Mouse (Mus musculus) neural tube, embryonic 15.5 days (tissue): Measurements from ENCODE around the gene Sppl2c. TPM values are rescaled to one million over a fixed set of nuclear protein-coding genes. Genes with fewer than 3 reads are reported as not detected.

Source experiments
- ATAC-seq: fragments of 200-750 bp; cut with Nextera tagmentation; 2 replicates; pipeline ENCODE4 v1.8.0; 2017; ENCODE audit warnings: mild to moderate bottlenecking, moderate TSS enrichment, moderate library complexity; ENCODE audit not compliant: low FRiP score
- H3K27ac ChIP-seq: fragments of 300-500 bp; sonication (generic); replicated peaks from 2 replicates; pipeline ENCODE4 v1.5.1; 2015; ENCODE audit warnings: mild to moderate bottlenecking, inconsistent platforms
- H3K27me3 ChIP-seq: fragments of 300-500 bp; sonication (generic); replicated peaks from 2 replicates; pipeline ENCODE4 v1.6.1; 2015; ENCODE audit warnings: inconsistent platforms
- H3K36me3 ChIP-seq: fragments of 300-500 bp; sonication (generic); 2 replicates; pipeline ENCODE4 v1.6.1; 2015; ENCODE audit warnings: inconsistent platforms
- H3K4me1 ChIP-seq: fragments of 300-500 bp; sonication (generic); 2 replicates; pipeline ENCODE4 v1.6.1; 2015; ENCODE audit warnings: inconsistent platforms
- H3K4me2 ChIP-seq: fragments of 300-500 bp; sonication (generic); 2 replicates; pipeline ENCODE4 v1.6.1; 2015; ENCODE audit warnings: inconsistent platforms, mild to moderate bottlenecking, moderate library complexity
- H3K4me3 ChIP-seq: fragments of 300-500 bp; sonication (generic); replicated peaks from 2 replicates; pipeline ENCODE4 v1.5.1; 2015; ENCODE audit warnings: mild to moderate bottlenecking, inconsistent platforms
- H3K9ac ChIP-seq: fragments of 300-500 bp; sonication (generic); replicated peaks from 2 replicates; pipeline ENCODE4 v1.6.1; 2015; ENCODE audit warnings: mild to moderate bottlenecking, inconsistent platforms
- H3K9me3 ChIP-seq: fragments of 300-500 bp; sonication (generic); replicated peaks from 2 replicates; pipeline ENCODE4 v1.6.1; 2016; ENCODE audit warnings: inconsistent platforms
- WGBS: fragments of 180-500 bp; shearing (Covaris S2); methylation state at CpG from one replicate; pipeline ENCODE4 v1.1.7; 2015; ENCODE audit warnings: mixed read lengths; 5-methylcytosine and 5-hydroxymethylcytosine counted together
- polyA plus RNA-seq: library from polyadenylated mRNA; unstranded; fragments of >200 nt; fragmentation: Nextera tagmentation; extraction: Ambion mirVana; gene quantifications from 2 replicates; pipeline ENCODE4 v1.2.1, GENCODE M21; 2015

Gene Sppl2c
- not detected in 2 replicates for polyA plus RNA-seq

- WGBS, result 71% methylated on average over 13 of the region's 13 CpGs
Observed at GRCm38 (mm10) chr11:104186135-104186836, at the start of gene Sppl2c. Sppl2c (plus strand) TSS chr11:104186327.

DNA sequence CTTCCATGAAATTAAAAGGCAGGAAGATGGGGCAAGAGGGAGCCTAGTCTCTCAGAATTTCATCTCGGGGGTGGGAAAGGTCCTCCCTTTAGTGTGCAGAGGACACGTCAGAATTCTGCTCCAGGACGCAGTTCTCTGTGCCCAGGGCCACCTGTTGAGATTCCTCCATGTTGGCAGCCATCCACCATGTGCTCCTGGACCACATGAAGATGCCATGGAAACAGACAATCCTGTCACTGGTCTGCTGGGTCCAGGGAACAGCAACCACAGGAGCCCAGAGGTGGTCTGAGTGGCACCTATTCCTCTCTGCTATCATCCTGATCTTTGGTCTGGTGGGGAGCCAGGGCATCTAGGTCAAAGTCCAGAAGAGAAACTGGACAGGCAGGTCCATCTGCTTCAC lies 47.2 kb upstream of the Sppl2c start:
- no peak overlapping the region for H3K27ac ChIP-seq
- peaks cover 14% of the 10 kb centered on the region for H3K4me1 ChIP-seq
- ATAC-seq, result no peak
- no peak overlapping the region for H3K4me2 ChIP-seq
- WGBS, result 52% methylated on average over 3 of the region's 3 CpGs
- H3K27me3 ChIP-seq, result peaks cover 29% of the 10 kb centered on the region
- H3K9ac ChIP-seq, result no peak overlapping the region
- no peak overlapping the region for H3K4me3 ChIP-seq
- H3K9me3 ChIP-seq, result no peaks in the 10 kb centered on the region
- H3K36me3 ChIP-seq, result no peaks in the 10 kb centered on the region

More at GRCm38 (mm10) chr11:104186135-104186836, at the start of gene Sppl2c:
- Histone ChIP-seq H3K36me3 (no peaks in the 10 kb centered on the region), H3K9ac (no peak within 1 kb of the TSS), H3K4me3 (no peak within 1 kb of the TSS), H3K27ac (no peak within 1 kb of the TSS), H3K4me2 (no peak within 1 kb of the TSS), H3K9me3 (no peaks in the 10 kb centered on the region), H3K4me1 (no peaks in the 10 kb centered on the region), H3K27me3 (no peaks in the 10 kb centered on the region; the same call in 1 of the 2 replicates)
- no peak for ATAC-seq

GRCm38 (mm10) chr11:104144930-104145329 lies 41.2 kb upstream of the Sppl2c start:
- WGBS, result 100% methylated on average over 1 of the region's 1 CpGs
- Histone ChIP-seq H3K4me2 (no peak overlapping the region), H3K27me3 (peaks cover 2% of the 10 kb centered on the region; the same call in 1 of the 2 replicates), H3K27ac (no peak overlapping the region), H3K36me3 (no peaks in the 10 kb centered on the region), H3K4me1 (no peaks in the 10 kb centered on the region), H3K9me3 (no peaks in the 10 kb centered on the region), H3K4me3 (no peak overlapping the region), H3K9ac (no peak overlapping the region)
- ATAC-seq, result no peak

- Histone ChIP-seq H3K36me3 (no peaks in the 10 kb centered on the region), H3K27ac (no peak overlapping the region), H3K4me2 (no peak overlapping the region), H3K4me3 (no peak overlapping the region), H3K27me3 (no peaks in the 10 kb centered on the region; the same call in 1 of the 2 replicates), H3K4me1 (peaks cover 11% of the 10 kb centered on the region; the same call in 1 of the 2 replicates), H3K9ac (no peak overlapping the region), H3K9me3 (no peaks in the 10 kb centered on the region)
- no peak for ATAC-seq
- WGBS, result 74% methylated on average over 7 of the region's 7 CpGs
Observed at GRCm38 (mm10) chr11:104148787-104149186, 37.3 kb upstream of the Sppl2c start.

GRCm38 (mm10) chr11:104150911-104151310 lies 35.2 kb upstream of the Sppl2c start:
- no peaks in the 10 kb centered on the region for H3K36me3 ChIP-seq
- no peak overlapping the region for H3K4me2 ChIP-seq
- peaks cover 14% of the 10 kb centered on the region; the same call in 1 of the 2 replicates for H3K4me1 ChIP-seq
- H3K9ac ChIP-seq, result no peak overlapping the region
- 60% methylated on average over 5 of the region's 5 CpGs for WGBS
- H3K27ac ChIP-seq, result no peak overlapping the region
- no peak for ATAC-seq
- H3K4me3 ChIP-seq, result no peak overlapping the region
- H3K9me3 ChIP-seq, result no peaks in the 10 kb centered on the region
- no peaks in the 10 kb centered on the region; the same call in 1 of the 2 replicates for H3K27me3 ChIP-seq

GRCm38 (mm10) chr11:104154332-104154731 lies 31.8 kb upstream of the Sppl2c start:
- Histone ChIP-seq H3K27me3 (no peaks in the 10 kb centered on the region), H3K4me3 (no peak overlapping the region), H3K9ac (no peak overlapping the region), H3K27ac (no peak overlapping the region), H3K9me3 (no peaks in the 10 kb centered on the region), H3K4me2 (no peak overlapping the region), H3K4me1 (peaks cover 41% of the 10 kb centered on the region), H3K36me3 (no peaks in the 10 kb centered on the region)
- no peak for ATAC-seq
- 62% methylated on average over 4 of the region's 4 CpGs for WGBS

- ATAC-seq, result no peak
- H3K27me3 ChIP-seq, result no peaks in the 10 kb centered on the region
- H3K36me3 ChIP-seq, result no peaks in the 10 kb centered on the region
- 27% methylated on average over 9 of the region's 9 CpGs for WGBS
- H3K4me1 ChIP-seq, result peaks cover 41% of the 10 kb centered on the region
- H3K9me3 ChIP-seq, result no peaks in the 10 kb centered on the region
- H3K9ac ChIP-seq, result no peak overlapping the region
- no peak overlapping the region for H3K27ac ChIP-seq
- H3K4me2 ChIP-seq, result no peak overlapping the region
- H3K4me3 ChIP-seq, result no peak overlapping the region
Observed at GRCm38 (mm10) chr11:104154820-104155635, 31.1 kb upstream of the Sppl2c start.

DNA sequence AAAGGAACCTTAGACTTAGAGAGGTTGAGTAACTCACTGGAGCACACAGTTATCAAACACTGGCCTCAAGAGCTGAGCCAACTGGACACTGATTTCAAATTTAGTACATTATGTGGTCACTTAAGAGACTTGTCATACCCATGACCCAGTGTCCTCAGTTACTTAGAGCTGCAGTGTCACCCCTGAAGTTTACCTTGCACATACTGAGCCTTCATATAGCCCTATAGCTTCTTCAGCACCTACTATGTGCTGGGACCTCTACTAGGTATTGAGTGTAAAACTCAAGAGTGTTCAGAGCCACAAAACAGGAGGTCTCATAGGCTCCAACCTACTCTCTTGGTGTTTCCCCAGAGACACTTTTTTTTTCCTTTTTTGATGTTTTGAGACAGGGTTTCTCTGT lies 30.2 kb upstream of the Sppl2c start:
- Histone ChIP-seq H3K4me1 (peaks cover 39% of the 10 kb centered on the region), H3K4me2 (no peak overlapping the region)

GRCm38 (mm10) chr11:104156391-104156790 lies 29.7 kb upstream of the Sppl2c start:
- Histone ChIP-seq H3K27ac (no peak overlapping the region), H3K36me3 (no peaks in the 10 kb centered on the region), H3K27me3 (no peaks in the 10 kb centered on the region), H3K4me1 (peaks cover 35% of the 10 kb centered on the region), H3K4me3 (no peak overlapping the region), H3K9ac (no peak overlapping the region), H3K4me2 (no peak overlapping the region), H3K9me3 (no peaks in the 10 kb centered on the region)
- ATAC-seq, result no peak
- 65% methylated on average over 3 of the region's 3 CpGs for WGBS

More for the DNA sequence above, 30.2 kb upstream of the Sppl2c start:
- Histone ChIP-seq H3K36me3 (no peaks in the 10 kb centered on the region), H3K27ac (no peak overlapping the region), H3K27me3 (no peaks in the 10 kb centered on the region), H3K4me3 (no peak overlapping the region), H3K9me3 (no peaks in the 10 kb centered on the region), H3K9ac (no peak overlapping the region)
- ATAC-seq, result no peak

GRCm38 (mm10) chr11:104157603-104158259 lies 28.4 kb upstream of the Sppl2c start:
- H3K27ac ChIP-seq, result peak overlapping the region; percentile 93
- H3K36me3 ChIP-seq, result no peaks in the 10 kb centered on the region
- peak overlapping the region; percentile 63 for H3K9ac ChIP-seq
- H3K4me1 ChIP-seq, result peaks cover 30% of the 10 kb centered on the region
- H3K27me3 ChIP-seq, result no peaks in the 10 kb centered on the region
- H3K4me2 ChIP-seq, result peak overlapping the region; percentile 85
- H3K9me3 ChIP-seq, result no peaks in the 10 kb centered on the region
- peak overlapping the region; percentile 45 for H3K4me3 ChIP-seq
- peak; percentile 97 for ATAC-seq
- WGBS, result 3% methylated on average over 23 of the region's 23 CpGs

DNA sequence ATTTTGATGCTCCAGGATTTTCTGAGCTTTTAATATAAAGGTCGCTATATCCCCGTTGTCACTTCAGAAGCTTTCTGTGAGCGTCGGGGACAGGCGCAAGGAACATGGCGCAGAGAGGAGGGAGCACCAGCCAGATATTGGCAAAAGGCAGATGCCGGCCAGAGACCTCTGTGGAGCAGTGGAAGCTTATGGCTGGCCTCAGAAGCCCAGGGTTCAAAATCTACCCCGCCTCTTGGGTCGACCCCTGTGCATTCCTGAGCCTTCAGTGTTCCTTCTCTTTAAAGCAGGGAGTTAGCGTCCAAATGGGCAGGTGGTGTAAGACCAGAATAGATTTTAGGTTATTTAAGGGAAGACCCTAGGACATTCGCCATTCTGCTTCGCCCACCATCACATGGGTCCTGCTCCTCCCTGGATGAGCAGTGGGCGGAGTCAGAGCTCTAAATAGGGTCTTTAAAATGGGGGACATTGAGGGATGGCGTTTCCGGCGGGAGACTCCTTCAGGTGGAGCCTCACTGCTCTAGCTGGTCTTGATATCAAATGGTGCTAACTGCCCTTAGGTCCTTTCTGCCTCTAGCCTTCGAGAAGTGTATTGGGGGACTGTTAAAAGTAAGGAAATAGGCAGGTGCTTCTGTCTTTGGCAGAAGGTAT lies 27.7 kb upstream of the Sppl2c start:
- ATAC-seq, result peak; percentile 62; the same call in 1 of the 2 replicates
- no peaks in the 10 kb centered on the region for H3K36me3 ChIP-seq
- peak overlapping the region; percentile 45 for H3K4me3 ChIP-seq
- peak overlapping the region; percentile 93 for H3K27ac ChIP-seq
- H3K27me3 ChIP-seq, result no peaks in the 10 kb centered on the region
- no peaks in the 10 kb centered on the region for H3K9me3 ChIP-seq
- H3K4me2 ChIP-seq, result peak overlapping the region; percentile 85
- 5% methylated on average over 17 of the region's 17 CpGs for WGBS
- peaks cover 30% of the 10 kb centered on the region for H3K4me1 ChIP-seq
- H3K9ac ChIP-seq, result peak overlapping the region; percentile 63
